22 mouse cellular contexts compared by ENCODE assay signal in the genomic region with DNA sequence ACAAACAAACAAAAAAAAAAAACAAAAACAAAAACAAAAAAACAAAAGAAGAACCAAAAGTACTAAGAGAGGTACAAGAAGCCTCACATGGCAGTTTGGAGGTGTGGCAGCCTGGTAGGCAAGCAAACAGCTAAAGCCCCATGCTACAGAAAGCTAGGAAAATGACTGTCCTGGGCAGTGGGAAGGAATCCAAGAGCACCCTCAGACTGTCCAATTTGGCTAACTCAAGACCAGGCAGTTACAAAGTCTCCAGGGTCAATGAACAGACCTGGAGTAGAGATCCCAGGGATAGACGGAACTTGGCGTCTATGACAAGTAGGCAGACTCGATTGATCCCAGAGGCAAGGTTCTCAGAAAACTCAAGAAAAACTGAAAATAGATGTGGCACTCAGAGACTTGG. TPM values are rescaled to one million over a fixed set of nuclear protein-coding genes. Genes with fewer than 3 reads are reported as not detected.
DNase-seq lines count a peak whose midpoint lies in the region; ATAC-seq lines count a peak whose summit lies in the region.
"Had no signal": no experiment of that assay in that cellular context is flagged by ENCODE, and none has a peak within 500 bp of the region (broad histone marks: within the 10 kb centered on the region; RNA-seq: fewer than 3 reads in every experiment).

No protein-coding gene starts in this region.

- no peaks in the 10 kb centered on the region for H3K27me3 ChIP-seq in kidney, embryonic 14.5 days (ENCODE audit: control insufficient read depth, insufficient read depth, low read length)
- no peaks in the 10 kb centered on the region; the same call in 1 of the 2 replicates for H3K27me3 ChIP-seq in kidney, embryonic 15.5 days
- H3K27me3 ChIP-seq: embryonic facial prominence, embryonic 13.5 days; embryonic facial prominence, embryonic 15.5 days; forebrain, embryonic 12.5 days had no signal

- no peak overlapping the region for H3K27ac ChIP-seq in kidney, embryonic 14.5 days (ENCODE audit: low read depth, low read length)
- no peak overlapping the region for H3K27ac ChIP-seq in kidney, embryonic 15.5 days
- H3K27ac ChIP-seq: embryonic facial prominence, embryonic 13.5 days; embryonic facial prominence, embryonic 15.5 days; forebrain, embryonic 12.5 days had no signal

- peaks cover 19% of the 10 kb centered on the region for H3K4me1 ChIP-seq in kidney, embryonic 14.5 days (ENCODE audit: control insufficient read depth, insufficient read depth, low read length)
- peaks cover 34% of the 10 kb centered on the region for H3K4me1 ChIP-seq in kidney, embryonic 15.5 days

- no peak overlapping the region for H3K4me3 ChIP-seq in kidney, embryonic 14.5 days (ENCODE audit: low read length)
- no peak overlapping the region for H3K4me3 ChIP-seq in kidney, embryonic 15.5 days (replicated peaks)
- H3K4me3 ChIP-seq: embryonic facial prominence, embryonic 13.5 days; embryonic facial prominence, embryonic 15.5 days; erythroblast, embryonic 14.5 days; forebrain, embryonic 10.5 days; forebrain, embryonic 12.5 days had no signal

- no peak for ATAC-seq in kidney, embryonic 14.5 days (ENCODE audit: low FRiP score, low TSS enrichment)
- ATAC-seq in kidney, embryonic 15.5 days (replicated peaks; ENCODE audit: low FRiP score), result no peak
- ATAC-seq: forebrain, embryonic 14.5 days had no signal

- H3K36me3 ChIP-seq in kidney, embryonic 14.5 days (ENCODE audit: control insufficient read depth, insufficient read depth, low read length), result peaks cover 10% of the 10 kb centered on the region
- peaks cover 6% of the 10 kb centered on the region for H3K36me3 ChIP-seq in kidney, embryonic 15.5 days

- DNase-seq in kidney, adult 11 months, result peak; percentile 52
- peak; percentile 62 to 65 for DNase-seq in kidney, adult 8-10 months
- peak; percentile 65 to 69 for DNase-seq in kidney, postnatal 36 days
- DNase-seq in kidney, postnatal 10 days, result no peak
- DNase-seq: adrenal gland, adult 2 months; adrenal gland, postnatal 10 days; adrenal gland, postnatal 25 days; cerebellum, adult 11 months; cerebellum, adult 18-20 months; cerebellum, adult 8-10 months; cerebellum, adult 9-11 months; cerebellum, postnatal 14 days; cerebellum, postnatal 36 days; embryo, embryonic 11 days had no signal

- H3K9ac ChIP-seq in kidney, embryonic 14.5 days (ENCODE audit: low read depth, low read length), result no peak overlapping the region
- no peak overlapping the region for H3K9ac ChIP-seq in kidney, embryonic 15.5 days
- H3K9ac ChIP-seq: embryonic facial prominence, embryonic 13.5 days; embryonic facial prominence, embryonic 15.5 days; forebrain, embryonic 12.5 days had no signal

- no peaks in the 10 kb centered on the region for H3K9me3 ChIP-seq in kidney, embryonic 14.5 days (ENCODE audit: control insufficient read depth, low read length)
- H3K9me3 ChIP-seq in kidney, embryonic 15.5 days (replicated peaks), result no peaks in the 10 kb centered on the region
- H3K9me3 ChIP-seq: embryonic facial prominence, embryonic 13.5 days; embryonic facial prominence, embryonic 15.5 days; forebrain, embryonic 10.5 days; forebrain, embryonic 12.5 days had no signal

- H3K4me2 ChIP-seq in kidney, embryonic 14.5 days (replicated peaks; ENCODE audit: low read depth, low read length), result no peak overlapping the region
- H3K4me2 ChIP-seq in kidney, embryonic 15.5 days, result no peak overlapping the region
- H3K4me2 ChIP-seq: embryonic facial prominence, embryonic 13.5 days; embryonic facial prominence, embryonic 15.5 days; forebrain, embryonic 12.5 days had no signal

- WGBS in kidney, embryonic 14.5 days, result 88% methylated on average over 3 of the region's 3 CpGs
- WGBS in kidney, embryonic 15.5 days, result 96% methylated on average over 3 of the region's 3 CpGs

RNA-seq across cellular contexts. Expression of a gene that starts 32.8 kb away (rescaled TPM):
- polyA plus RNA-seq in kidney, embryonic 14.5 days (2014; fragmentation: Nextera tagmentation; extraction: Ambion mirVana), result 39.4 and 51.2 TPM in 2 replicates
- polyA plus RNA-seq in kidney, embryonic 15.5 days (2015; fragmentation: Nextera tagmentation; extraction: Ambion mirVana), result 31.3 and 32.0 TPM in 2 replicates
